Mouse (Mus musculus) urinary bladder, adult 2 months (tissue): ENCODE data around the gene Mob3b. TPM values are rescaled to one million over a fixed set of nuclear protein-coding genes. Genes with fewer than 3 reads are reported as not detected.

Source experiments
- DNase-seq: peaks from one replicate; pipeline ENCODE4 v3.0.0; 2022; ENCODE audit warnings: low spot score
- polyA plus RNA-seq: library from polyadenylated mRNA; depleted of rRNA; stranded (reverse); fragments of >200 nt; gene quantifications from 2 replicates; pipeline ENCODE4 v1.2.3, GENCODE M21; 2012

Gene Mob3b
- polyA plus RNA-seq, 1 experiment = 4.1 TPM

DNA sequence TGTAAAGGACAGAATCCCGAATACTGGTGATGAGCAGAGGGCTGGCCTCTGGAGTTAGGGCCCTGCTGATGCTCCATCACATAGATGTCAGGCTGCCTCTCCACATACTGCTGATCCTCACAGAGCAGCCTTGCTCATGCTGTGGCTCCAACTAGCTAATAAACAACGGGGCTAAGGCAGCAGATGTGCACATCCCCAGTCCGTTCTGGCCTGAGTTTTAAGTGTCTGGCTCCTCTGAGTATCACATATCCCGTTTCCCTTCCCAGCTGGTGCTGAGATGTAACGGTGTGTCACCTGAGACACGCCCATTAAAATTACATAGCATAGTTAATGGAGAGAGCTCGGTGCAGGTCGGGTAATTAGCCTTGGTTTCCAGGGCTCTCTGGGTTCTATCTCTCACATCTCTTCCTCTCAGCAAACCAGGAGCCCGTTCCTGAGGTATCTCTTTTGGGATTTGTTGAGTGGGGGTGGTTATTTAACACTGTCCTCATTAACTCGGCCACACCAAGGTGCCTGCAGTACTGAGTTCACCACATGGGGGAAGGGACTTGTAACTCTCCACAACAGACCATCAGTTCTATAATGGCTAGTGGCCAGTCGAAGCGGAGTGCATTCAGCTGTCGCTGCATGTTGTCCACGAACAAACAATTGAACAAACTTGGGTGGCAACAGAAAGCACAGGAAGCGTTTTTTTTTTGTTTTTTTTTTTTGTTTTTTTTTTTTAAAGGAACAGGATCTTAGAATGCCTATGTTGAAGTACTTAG, 92.0 kb downstream of the Mob3b start:
- DNase-seq = no peak

DNA sequence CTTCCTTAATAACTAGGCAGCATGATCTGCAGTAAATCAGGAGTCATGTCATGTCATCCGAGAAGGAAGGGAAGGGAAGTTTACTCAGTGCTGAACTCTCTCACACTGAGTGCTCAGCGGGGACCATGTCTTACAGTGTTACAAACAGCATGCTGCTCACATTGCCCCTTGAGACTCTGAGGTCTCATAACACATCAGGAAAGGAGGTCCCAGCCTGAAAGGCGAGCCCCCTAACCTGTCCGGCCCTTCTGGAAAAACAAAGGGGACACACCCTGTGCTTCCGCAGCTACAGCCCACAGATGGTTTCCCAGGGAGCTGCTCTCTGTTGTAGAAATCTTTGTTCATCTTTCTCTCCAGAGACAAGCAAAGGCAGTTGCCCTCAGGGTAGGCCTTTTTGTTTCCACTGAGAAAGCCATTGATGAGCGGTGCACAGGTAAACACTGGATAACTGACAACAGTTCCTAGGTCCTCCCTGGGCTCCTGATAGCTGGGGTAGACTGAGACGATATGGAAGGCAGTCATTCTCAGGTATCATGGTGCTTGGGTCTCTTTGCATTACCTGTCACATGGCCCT, 94.1 kb downstream of the Mob3b start:
- no peak for DNase-seq

DNA sequence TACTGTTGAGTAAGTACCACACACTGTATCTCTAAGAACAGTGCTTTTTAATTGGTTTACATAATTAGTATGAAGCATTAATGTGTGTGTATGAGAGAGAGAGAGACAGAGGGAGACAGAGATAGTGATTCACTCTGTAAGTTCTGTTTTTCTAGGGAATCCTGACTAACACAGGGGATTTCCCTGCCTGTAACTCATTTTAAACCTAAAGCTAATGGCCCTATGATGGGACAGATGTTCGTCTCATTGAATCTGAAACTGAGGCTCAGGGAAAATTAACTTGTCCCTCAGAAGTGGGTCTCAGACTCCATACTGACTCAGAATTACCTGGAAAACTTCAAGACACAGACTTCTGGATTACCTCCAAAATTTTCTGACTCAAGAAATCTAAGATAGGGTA, 96.3 kb downstream of the Mob3b start:
- no peak for DNase-seq

DNA sequence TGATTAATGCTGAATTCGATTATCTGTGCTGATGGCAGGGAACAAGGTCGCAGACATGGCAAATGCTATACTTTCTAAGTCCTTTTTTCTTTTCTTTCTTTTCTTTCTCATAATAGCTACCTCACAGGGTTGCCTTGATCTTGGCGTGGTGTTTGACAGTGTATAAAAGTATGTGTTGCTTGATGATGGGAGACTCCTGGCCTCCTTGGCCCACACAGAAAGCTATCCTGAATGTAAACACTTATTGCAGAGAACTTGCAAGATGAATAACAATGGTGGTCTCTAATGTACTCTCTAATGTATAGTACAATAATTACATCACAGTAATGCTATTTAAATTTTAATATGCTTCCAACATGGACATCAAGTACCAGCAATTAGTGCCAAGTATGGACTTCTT, 96.9 kb downstream of the Mob3b start:
- DNase-seq = no peak

DNA sequence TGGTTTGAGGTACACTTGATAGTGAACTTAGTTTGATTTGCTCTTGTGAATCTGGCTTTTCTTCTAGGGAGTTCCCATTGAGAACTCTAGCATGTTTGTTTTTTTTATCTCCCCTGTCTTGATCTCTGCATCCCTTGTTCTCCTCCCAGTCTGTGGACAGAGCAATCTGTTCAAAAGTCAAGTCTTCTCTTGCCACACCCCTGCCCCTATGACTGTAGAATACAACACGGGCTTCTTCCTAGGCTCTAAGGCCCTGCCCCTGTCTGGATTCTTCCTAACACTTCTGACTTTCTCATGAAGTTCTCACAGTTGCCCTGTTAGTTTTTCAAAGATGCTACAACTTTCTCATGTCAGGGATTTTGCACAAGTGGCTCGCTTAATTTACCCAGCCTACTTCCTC, 102.9 kb downstream of the Mob3b start:
- no peak for DNase-seq

DNA sequence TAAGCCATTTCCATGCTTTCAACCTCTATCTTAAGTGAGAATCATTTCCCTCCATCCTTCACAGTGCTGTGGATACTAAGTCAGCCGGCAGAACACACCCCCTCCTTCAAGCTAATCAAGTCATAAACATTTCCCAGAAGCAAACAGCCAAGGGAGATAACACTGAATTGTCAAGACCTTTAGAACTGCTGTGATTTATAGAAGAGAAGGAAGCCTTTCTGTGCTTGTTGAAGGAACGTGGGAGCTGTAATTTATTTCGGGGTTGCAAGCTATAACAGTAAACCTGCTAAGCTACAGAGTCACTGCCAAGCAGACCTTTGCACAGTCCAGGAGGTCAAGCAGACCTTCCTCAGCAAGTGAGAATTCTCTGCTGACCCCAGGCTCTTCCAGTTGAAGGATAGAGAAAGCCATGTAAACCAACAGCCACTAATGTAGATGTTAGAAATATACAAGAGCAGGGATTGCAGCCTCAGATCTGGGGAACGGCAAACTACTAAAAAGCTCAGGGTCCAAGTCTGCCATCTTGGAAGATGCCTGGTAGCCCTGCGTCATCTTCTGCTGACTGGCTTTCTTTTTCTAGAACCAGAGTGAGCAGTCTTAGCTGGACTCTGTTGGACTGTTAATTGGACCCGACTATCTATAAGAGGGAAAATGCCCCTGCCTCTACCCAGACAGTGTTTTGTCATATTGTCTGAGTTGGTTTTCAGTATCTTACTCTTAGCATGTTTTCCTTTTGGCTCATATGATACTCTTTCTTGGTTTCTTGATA, 104.9 kb downstream of the Mob3b start:
- DNase-seq = no peak

DNA sequence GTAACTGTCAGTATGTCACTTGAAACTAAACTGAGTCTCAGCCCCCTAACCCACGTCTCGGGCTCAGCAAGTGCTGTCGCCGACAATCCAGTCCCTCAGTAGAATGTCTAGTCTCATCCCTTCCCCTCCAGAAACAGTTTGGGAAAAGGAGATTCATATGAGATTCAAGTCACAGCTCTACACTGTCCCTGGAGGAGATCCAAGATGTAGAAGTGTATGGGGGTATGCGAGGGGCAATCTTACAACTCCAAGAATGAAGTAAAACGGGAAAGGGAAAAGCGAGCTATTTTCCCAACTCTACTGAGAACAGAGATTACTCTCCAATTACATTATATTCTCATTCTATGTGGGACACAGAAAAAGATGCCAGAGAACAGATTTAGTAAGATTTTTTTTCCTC, 106.1 kb downstream of the Mob3b start:
- no peak for DNase-seq

DNA sequence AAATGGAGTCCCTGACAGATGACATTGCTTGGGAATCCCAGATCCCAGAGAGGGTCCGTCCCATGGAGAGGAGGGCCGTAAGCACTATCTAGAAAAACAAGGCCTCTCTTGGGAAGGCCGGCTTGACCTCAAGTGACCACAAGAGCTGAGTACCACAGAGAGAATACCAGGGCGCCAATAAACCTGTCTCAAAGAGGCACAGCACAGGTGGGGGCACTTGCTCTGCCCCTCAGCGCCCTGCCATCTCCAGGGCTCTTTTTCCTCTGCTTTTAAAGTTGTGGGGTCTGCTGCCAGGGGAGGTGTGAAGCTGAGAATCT, 107.6 kb downstream of the Mob3b start:
- DNase-seq = no peak

DNA sequence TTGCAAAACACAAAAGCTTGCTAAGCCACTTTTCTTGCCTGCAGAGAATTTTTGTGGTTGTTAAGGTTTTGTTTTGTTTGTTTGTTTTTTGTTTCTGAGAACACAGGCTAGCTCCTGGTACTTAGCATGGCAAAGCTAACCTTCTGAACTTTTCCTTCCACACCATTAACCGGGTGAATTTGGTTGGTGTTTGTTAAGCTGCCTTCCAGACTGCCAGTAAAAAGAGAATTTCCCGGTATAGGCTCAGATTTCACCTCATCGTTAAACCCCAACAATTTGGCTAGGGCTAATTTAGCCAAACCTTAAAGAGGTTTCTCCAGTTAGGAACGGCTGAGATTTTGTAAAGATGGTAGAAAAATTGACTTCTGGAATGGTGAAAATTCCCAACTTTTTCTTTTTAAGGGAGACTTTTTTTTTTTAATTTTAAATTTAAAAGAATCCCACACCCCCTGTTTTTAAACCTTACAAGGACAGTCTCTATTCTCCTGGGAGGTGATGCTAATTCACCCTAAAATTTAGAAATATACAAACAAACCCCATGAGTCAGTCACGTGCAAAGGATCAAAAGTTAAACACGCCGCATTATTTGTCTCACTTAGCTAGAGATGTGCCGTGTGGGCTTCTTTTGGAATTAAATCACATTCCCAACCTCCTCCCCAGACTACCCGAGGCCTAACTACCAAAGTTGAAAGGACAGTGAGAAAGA, 108.1 kb downstream of the Mob3b start:
- no peak for DNase-seq

DNA sequence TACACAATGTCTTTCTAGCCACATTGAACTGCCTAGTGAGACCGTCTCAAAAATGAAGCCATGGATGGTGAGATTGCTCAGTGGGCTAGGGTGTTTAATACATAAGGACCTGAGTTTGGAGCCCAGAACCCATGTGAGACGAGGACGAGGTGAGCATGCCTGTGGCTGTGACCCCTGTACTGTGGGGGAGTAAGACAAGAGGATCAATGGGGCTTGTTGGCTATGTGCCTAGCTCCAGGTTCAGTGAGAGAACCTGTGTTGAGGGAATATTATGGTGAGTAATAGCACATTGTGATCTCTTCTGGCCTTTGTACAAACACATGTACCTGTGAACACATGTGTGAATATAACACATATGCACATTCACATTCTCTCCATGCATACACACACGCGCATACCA, 116.4 kb downstream of the Mob3b start:
- DNase-seq = no peak

DNA sequence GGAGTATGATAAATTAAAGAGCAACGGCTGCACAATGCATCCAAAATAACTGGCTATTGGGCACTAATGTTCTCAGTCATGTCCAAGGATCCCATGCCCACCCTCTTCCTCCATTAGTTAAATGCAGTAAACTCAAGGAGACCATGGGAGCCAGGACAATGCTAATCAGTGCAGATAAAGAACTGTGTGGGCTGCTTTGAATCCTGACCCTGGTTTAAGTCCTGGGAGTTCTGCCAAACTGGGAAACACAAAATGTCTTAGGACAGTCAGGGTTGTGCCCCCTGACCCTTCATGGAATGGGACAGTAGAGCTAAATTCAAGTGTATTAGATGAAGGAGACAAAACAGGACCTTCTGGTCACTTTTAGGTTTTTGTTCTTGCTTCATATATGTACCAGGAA, 117.0 kb downstream of the Mob3b start:
- no peak for DNase-seq

DNA sequence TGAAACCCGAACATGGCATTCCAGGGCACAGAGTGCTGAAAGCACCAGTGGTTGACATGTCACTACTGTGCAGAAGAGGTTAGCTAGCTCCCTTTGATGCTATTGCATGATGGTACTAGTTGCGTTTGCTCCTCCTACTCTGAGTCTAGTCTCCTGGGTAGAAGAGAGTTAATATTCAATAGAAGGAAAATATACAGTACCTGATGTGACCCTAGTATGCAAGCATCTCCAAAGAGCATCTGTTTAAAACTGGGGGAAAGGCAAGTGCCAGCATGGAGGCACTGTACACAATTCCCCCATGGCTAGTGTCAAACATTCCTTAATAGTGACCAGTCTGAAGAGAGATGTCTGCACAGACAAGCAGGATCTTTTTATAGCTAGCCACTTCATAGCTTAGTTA, 119.5 kb downstream of the Mob3b start:
- DNase-seq = no peak

DNA sequence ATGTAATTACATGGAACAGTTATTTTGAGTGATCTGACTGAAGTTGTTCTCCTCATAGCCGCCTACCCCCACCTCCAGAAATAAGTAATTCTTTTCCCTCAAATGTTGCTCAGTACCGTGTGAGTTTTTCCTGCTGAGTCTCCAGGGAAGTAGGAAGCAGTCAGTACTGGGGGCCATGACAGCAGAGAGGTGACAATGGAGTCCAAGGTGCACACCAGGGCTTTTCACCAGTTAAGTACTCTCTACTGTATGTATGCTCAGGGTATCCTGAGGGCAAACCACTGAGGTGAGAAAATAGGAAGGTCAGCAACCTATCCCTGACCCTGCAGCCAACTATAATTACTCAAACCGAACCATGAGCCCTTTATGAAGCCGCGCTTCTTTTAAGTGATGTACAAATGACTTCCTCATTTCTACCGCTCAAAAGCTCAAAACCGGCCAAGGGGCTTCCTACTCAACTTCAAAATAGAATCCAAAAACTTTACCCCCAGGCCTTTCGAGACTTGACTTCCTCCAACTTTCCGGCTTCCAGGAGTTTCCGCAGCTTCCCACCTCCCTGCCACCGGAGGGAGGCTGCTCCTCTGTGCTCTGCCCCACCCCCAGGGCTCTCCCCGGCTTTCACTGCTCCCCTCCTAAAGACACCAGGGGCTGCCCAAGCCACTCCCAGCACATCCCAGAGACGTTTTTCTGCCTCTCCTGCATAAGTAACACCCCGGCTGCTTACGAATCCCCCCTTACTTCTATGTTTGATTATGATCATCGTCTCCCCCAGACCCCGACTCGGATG, 122.6 kb downstream of the Mob3b start:
- DNase-seq = no peak

DNA sequence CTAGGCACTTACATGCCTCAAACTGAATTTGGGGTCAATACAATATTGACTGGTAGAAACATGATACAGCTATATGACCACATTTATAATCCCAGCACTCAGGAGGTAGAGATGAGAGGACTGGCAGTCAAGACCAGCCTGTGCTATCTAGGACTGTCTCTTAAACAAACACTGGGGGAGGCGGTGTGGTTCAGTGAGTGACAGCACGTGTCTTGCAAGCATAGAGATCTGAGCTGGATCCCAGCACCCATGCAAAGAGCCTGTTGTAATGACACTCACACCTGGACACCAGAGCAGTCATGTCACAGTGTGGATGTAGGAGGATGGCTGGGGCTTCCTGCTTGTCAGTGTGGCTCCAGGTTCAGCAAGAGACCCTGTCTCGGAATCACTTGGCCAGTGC, 124.5 kb downstream of the Mob3b start:
- no peak for DNase-seq

DNA sequence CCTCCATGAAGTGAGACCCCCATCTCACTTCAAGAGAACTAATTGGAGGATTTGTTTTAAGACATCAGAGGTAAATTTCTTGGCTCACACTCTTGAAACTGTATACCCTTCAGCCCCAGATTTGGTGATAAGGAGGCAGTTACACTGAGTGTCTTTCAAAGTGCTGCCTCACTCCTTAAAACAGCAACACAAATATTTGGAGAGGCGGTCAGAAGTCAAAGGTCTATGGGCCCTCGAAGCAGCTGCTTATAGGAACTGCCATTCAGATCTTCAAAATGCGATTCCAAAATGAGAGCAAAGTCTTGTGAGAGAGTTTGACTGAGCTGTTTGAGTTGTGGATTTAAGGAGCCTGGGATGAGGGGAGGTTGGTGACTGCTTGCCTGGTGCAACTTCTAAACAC, 125.7 kb downstream of the Mob3b start:
- DNase-seq = no peak

DNA sequence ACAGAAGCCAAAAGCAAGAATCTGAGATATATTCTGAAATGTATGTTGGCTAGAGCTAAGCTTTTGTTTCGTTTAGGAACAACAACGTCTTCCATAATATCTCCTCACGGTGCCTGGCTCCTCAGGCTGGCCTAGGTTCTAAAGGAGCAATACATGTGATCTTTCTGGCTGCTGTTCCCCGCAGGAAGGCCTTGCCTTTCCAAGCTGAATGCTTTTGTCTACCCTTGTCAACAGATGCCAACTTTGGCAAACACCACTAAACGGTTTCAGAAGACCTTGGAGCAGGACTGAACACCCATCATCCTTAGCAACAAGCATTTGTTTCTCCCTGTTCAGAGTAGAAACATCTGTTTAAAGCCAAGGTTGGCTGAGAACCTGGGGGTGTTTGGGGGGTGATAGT, 126.1 kb downstream of the Mob3b start:
- DNase-seq = no peak

DNA sequence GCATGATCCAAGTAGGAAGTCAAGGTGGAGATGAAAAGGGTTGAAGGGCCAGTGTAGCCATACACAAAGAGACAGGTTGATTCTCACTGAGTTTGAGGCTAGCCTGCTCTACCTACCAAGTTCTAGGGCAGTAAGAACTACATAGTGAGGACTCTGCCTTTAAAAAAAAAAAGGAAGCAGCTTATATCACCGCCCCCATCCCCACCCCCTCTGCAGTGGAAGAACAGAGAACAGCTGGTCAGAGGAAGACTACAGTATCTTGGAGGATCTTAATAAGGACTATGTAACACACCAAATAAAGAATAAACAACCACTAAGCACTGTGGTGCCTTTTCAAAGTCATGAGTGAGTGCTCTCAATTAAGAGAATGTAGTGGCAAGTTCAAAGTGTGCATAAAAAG, 138.9 kb downstream of the Mob3b start:
- no peak for DNase-seq

DNA sequence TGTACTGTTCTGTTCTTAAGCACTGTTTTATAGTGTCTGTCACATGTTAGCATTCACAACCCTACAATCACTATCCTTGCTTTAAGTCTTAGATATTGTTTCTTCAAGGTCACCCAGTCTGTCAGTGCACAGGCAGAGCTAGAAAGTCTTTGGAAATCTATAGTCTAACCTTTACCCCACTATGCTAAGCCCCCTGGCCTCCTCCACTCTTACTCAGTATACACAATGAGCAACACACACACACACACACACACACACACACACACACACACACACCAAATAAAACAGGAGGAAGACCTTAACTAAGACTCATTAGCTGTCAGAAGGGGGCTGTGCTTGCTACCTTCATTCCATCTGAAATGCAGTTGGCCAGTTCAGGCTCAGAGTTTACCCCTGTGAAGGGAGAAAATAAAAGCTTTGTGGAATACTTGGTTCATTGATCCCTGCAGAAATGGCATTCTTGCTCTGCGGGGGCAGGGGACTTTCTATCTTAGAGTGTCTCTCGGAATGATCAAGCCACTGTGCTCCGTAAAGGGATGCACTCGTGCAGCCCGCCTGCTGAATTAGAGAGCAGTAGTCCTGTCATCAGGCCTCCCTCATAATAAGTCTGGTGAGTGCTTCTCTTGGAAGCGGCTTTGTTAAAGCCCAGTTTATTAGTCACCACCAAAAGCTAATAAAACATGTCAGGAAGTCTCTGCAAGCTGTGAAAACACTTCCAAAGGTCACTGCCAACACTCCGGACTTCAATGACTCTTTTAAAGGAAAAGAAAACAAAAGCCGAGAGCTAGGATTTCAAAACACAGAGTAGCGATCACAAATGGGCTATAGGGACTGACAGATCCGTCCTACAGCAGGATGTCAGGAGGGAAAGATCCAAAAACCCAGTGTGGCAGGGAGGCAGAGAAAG, 144.6 kb downstream of the Mob3b start:
- no peak for DNase-seq

DNA sequence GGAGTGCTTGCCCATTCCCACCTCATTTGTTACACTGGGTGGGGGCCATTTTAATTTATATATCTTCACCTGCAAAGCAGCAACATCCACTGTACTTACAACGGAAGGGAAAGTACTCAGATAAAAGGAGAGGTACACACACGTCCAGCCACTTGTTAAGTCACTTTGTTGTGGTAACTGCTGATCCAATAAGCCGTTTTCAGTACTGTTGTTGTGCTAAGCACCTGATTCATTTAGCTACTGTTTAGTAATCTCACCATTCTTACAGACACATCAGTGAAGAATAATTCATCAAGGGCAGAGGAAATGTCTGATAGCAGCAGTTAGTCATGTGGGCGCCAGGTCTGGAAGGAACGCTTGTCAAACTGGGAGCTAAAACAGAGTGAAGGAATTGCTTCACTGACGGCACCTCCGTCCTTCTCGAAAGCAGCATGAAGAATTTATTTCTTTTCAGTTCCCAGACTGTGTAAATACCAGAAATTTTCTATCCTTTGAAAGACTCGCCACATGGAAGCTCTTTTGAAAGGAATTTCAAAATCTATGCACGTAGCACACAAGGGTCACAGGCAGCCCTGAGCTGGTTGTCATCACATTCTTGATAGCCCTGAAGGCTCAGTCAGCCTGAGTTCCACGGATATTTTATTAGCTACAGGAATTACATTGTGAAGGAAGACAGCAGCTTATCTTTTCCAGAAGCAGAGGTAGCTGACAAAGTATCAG, 150.6 kb downstream of the Mob3b start:
- DNase-seq = no peak

DNA sequence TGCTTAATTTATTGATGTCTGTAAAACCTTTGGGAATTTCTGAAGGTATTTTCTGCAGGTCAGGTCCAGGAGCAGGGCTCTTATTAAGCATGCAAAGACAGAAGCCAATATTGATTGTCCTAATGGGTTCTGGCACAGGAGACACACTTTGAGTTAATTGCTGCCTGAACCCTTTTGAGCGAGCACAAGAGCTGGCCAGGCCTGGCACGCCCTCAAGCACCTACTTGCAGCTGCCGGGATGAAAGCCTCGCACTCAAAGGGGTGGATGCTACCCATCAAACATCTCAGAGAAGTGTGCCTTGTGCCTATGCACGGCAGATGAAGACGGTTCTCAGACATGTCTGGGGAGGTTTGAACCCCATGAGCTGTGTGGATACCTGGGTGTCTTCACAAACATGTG, 151.2 kb downstream of the Mob3b start:
- no peak for DNase-seq
